Mouse (Mus musculus) urinary bladder, postnatal 14 days (tissue): ENCODE data around the gene Poc1a.
A peak's percentile ranks its signal among the peaks of the same experiment; 100 is the strongest.

Experiments
- DNase-seq: peaks from one replicate; pipeline ENCODE4 v3.0.0; 2021; ENCODE audit warnings: low spot score

The Poc1a gene

DNA sequence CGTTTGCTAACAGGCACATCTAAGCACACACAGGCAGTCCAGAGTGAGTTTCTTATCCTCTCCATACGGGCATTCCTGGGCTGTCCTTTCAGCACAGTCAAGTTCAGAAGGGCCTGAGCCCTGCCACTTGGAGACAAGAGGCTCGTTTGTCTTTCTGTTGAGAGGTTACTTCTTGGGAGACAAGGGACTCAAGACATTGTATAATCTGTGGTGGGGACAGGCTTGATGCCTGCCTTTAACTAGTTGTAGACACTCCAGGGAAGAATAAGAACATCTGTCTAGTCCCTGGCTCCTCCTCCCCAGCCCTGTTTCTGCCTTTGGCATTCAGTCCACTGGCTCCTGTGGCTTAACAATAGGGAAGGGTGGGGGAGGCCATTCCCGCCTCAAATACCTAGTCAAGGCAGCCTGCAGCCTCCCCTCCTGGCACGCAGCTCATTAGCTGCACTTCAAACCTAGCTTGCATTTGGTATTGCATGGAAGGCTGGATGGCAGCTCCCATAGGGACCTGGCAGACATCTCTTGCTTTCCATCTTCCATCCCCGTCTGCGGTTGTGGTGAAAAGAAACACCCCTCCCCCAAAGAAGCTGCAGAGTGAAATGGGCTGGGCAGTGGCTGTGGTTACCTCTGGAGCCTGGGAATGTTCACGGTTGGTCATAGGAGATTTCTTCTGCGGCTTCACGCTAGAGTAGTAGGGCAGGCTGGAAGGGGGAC, 57.8 kb downstream of the Poc1a start:
- DNase-seq = no peak

- no peak for DNase-seq
These were observed 58.3 kb downstream of the Poc1a start for GRCm38 (mm10) chr9:106339173-106339558.

GRCm38 (mm10) chr9:106339730-106340129, 58.9 kb downstream of the Poc1a start:
- no peak for DNase-seq

DNA sequence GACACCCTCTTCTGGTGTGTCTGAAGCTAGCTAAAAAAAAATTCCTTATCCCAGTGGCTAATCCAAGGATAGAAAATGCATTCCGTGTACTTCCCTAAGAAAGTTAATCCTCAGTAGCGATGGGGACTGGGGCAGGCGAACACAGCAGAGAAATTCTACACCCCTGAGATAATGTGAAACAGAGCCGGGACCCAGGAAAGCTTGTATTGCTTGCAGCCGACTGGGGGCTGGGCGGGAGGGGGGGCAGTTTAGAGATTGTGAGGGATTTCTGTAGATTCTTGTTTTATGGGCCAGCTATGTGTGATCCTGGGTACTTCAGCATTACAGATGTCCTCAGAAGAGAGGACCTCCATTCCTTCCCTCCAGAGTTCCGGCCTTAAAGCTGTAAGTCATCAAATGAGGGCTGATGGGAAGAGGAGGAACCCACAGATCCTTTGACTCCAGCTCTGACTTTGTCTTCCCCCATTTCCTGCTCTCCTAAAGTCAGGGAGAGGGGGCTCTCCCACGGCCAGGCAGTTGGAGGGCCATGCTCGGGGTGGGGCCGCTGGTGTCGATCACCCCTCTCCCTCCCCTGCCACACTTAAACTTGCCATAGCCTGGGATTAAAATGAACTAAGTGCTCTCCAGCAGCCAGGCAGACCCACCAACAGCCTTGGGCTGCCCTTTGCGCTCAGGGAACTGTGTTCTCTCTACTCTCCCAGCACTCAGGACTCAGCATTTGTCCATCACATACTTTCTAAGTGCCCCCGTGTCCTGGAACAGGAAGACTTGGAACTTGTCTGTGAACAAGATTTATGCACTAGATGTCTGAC, 59.8 kb downstream of the Poc1a start:
- no peak for DNase-seq

GRCm38 (mm10) chr9:106341313-106341686, 60.4 kb downstream of the Poc1a start:
- no peak for DNase-seq

- DNase-seq = no peak
These were observed 61.7 kb downstream of the Poc1a start for GRCm38 (mm10) chr9:106342573-106342972.

GRCm38 (mm10) chr9:106345167-106345566, 64.3 kb downstream of the Poc1a start:
- peak; percentile 72 for DNase-seq

- DNase-seq = no peak
These were observed 64.8 kb downstream of the Poc1a start for GRCm38 (mm10) chr9:106345630-106346029.

- no peak for DNase-seq
These were observed 67.4 kb downstream of the Poc1a start for GRCm38 (mm10) chr9:106348281-106348680.

GRCm38 (mm10) chr9:106349075-106349474, 68.2 kb downstream of the Poc1a start:
- DNase-seq = no peak

GRCm38 (mm10) chr9:106351178-106351577, 70.3 kb downstream of the Poc1a start:
- no peak for DNase-seq

GRCm38 (mm10) chr9:106353779-106354178, 72.9 kb downstream of the Poc1a start:
- peak; percentile 67 for DNase-seq

DNA sequence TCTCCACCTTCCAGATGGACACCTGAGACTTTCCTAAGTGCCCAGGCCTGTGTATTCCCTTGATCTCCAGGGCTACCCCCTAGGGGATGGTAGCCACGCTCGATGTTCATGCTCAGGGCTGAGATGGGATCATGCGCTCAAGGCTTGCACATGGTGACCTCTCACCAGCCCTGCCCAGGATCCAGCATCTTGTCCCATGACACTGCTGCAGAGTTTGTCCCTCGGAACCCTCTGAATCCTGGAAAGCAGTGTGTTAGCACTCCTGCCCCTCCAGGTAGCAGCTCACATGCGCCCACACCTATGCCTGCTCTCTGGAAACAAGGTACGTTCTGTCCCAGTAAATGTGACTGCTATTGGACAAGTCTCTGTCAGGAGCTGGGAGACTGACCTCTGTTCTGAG, 73.9 kb downstream of the Poc1a start:
- no peak for DNase-seq

DNA sequence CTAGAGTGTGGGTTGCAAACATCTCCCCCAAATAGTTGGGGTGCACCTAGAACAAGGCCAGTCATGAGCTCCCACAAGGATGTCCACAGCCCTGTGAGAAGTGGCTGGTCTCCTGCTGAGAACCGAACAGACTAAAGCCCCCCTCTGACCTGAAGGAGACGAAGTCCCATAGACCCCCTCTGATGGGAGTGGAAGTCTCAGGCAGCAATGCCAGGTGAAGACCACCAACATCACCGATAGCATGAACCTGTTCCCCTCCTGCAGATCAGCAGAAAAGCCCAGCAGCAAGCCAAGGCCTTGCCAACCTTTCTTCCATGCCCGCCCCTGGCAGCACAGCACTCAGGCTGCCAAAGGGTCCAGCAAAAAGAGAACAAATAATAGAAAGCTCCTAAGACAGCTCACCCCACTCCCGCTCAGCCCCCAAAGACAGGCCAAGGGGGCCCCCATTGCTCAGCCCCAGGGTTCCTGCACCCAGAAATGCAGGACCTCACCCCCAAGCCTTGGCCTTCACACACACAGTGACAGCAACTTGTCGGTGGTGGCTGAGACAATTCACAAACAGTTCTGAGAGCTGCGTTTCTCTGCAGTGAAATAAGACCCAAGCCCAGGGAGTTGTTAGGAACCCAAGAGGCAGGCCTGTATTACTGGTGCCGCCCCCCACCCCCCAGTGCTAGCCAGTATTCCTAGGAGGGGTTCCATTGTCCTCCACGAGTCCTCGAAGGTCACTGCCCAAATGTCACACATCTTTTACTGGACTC, 74.5 kb downstream of the Poc1a start:
- no peak for DNase-seq

DNA sequence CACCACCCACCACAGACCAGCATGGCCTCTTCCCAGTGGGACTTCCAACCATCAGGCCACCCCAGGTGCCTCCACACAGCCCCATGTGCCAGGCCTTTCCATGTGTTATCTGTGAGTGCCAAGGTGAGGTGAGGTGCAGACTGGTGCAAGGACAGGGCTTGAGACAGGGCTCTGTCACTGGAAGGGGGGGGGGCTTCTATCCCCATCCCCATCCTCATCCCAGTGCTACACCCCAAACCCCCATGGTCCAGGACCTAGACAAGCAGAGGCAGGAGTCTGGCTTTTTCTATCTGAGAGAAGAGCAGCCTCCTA, 75.1 kb downstream of the Poc1a start:
- no peak for DNase-seq

DNA sequence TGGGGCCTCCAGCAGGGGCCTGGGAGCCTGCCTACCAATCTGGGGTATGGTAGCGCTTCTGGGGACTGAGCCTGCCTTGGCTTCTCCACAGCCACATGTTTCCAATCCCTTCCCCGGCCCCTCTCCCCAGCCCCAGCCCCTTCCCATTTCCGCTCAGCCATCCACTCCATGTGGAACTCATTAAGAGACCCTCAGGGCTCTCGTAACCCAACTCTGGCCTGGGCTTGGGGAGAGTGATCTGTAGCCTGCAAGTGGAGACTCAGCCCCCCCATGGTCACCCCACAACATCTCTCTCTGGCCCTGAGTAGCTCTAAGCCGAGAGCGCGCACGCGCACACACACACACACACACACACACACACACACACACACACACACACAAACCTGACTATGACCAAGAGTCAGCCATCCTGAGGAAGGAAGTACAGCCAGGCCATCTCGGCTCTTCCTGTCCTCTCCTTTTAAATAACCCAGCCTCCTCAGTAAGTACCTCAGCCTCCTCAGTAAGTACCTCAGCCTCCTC, 75.5 kb downstream of the Poc1a start:
- DNase-seq = no peak

DNA sequence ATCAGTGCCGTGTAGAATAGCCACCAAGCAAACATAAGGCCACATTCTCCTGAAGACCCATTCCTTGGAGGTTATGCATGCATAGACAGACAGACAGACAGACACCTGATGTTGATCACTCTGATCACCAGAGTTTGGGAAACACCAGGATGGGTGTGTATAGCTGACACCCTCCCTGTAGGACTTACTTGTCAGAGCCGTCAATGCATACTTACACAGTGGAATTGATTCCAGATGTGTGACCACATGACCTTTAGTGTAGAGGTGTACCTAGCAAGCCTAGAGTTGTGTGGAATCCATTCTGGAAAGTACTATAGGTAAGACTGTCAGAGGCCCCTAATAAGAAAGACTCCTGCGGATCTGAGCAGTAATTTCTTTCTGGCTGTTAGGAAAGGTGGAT, 76.3 kb downstream of the Poc1a start:
- DNase-seq = no peak

GRCm38 (mm10) chr9:106359297-106359696, 78.4 kb downstream of the Poc1a start:
- no peak for DNase-seq

- DNase-seq = peak; percentile 45
These were observed 80.3 kb downstream of the Poc1a start for GRCm38 (mm10) chr9:106361140-106361539.

DNA sequence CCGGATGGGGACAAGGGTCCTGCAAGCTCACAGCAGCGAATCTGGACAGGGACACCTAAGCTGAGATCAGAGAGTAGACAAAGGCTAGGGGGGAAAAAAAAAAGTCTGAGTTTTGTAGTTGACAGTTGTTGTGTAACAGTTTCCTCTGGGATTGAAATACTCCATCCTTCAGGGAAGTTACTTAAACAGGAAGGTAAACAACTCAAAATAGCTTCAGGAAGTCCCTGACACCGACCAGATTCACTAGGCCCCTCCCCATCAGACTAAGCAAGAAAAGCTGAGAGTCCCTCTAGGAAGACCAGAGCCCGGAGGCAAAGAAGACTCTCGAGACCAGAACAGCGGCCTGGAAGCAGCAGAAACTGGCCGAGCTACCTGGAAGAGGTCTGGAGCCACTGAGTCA, 84.5 kb downstream of the Poc1a start:
- no peak for DNase-seq

- no peak for DNase-seq
These were observed 85.3 kb downstream of the Poc1a start for GRCm38 (mm10) chr9:106366188-106366587.

DNA sequence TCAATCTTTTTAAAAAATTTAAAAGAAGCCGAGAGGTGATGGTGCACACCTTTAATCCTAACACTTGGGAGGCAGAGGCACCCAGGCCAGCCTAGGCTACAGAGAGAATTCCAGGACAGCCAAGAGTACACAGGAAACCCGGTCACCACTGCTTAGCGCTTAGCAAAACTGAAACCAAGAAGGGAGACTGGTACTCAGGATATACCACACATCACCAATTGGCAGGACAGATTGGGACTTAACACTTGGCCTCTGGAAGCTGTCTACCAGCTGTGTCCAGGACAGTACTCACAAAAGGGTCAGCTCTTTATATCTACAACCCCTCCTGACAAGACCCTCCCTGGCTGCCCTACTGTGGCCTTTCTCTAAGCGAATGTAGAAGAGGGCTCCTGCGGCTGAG, 86.1 kb downstream of the Poc1a start:
- no peak for DNase-seq

DNA sequence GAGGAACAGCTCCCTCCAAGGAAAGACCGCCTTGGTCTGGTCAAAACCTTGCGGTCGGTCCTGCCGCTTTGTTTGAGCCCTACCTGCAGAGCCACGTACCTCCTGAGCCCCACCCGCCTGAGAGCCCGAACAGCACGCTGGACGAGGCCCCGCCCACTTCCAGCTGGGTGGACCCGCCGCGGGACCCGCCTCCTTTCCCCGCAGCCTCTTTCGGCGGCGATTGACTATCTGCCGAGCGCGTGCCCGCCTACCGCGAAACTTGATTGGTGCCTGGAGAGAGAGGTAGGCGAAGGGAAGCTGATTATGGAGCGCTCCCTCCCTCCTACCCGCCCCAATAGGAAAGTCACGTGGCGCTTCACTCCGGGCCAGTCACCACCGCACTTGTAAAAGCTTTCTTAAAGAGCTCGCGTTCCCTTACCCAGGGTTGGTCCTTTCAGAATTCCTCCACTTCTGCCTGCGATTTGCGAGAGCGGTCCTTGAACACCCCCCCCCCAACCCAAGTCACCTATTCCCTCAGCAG, 86.8 kb downstream of the Poc1a start:
- DNase-seq = peak; percentile 99
